Mouse (Mus musculus) liver, embryonic 14.5 days (tissue): Measurements from ENCODE around the gene 1500011B03Rik.

ENCODE experiments used
- CTCF ChIP-seq: IDR thresholded peaks from 2 replicates; pipeline ENCODE4 v1.5.1; 2016; ENCODE audit warnings: antibody characterized with exemption, low read depth, control low read depth
- EP300 ChIP-seq: IDR thresholded peaks from 2 replicates; pipeline ENCODE4 v1.6.1; 2016; ENCODE audit warnings: antibody characterized with exemption, low read depth

DNA sequence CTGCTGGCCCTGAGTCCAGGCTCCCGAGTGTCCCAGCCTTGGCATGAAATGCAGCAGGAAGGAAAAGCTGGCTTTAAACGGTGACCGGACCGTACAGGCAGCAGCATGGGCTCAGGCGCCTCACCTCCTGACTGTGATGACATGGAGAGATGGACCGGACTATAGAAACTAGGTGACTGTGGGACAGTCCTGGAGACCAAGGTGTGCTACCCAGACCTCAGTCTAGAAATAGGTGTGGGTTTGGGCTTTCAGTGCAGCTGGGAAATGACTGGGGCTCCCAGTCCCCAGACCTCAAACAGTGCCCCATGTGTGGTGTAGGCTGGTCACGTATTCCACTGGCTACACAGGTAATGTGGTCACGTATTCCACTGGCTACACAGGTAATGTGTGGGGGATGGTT lies 16.6 kb downstream of the 1500011B03Rik start:
- TF ChIP-seq CTCF (no peak), EP300 (no peak)
